Mouse (Mus musculus) left cerebral cortex, adult 11 months (tissue): ENCODE results near the gene Tspan10.

ENCODE experiments used
- DNase-seq: peaks from one replicate; pipeline ENCODE4 v3.0.0; 2022; ENCODE audit warnings: low spot score

Tspan10 gene

GRCm38 (mm10) chr11:120455413-120455812 lies 13.0 kb downstream of the Tspan10 start:
- no peak for DNase-seq

- DNase-seq, result no peak
Measured at GRCm38 (mm10) chr11:120457370-120457769, 14.9 kb downstream of the Tspan10 start.

DNA sequence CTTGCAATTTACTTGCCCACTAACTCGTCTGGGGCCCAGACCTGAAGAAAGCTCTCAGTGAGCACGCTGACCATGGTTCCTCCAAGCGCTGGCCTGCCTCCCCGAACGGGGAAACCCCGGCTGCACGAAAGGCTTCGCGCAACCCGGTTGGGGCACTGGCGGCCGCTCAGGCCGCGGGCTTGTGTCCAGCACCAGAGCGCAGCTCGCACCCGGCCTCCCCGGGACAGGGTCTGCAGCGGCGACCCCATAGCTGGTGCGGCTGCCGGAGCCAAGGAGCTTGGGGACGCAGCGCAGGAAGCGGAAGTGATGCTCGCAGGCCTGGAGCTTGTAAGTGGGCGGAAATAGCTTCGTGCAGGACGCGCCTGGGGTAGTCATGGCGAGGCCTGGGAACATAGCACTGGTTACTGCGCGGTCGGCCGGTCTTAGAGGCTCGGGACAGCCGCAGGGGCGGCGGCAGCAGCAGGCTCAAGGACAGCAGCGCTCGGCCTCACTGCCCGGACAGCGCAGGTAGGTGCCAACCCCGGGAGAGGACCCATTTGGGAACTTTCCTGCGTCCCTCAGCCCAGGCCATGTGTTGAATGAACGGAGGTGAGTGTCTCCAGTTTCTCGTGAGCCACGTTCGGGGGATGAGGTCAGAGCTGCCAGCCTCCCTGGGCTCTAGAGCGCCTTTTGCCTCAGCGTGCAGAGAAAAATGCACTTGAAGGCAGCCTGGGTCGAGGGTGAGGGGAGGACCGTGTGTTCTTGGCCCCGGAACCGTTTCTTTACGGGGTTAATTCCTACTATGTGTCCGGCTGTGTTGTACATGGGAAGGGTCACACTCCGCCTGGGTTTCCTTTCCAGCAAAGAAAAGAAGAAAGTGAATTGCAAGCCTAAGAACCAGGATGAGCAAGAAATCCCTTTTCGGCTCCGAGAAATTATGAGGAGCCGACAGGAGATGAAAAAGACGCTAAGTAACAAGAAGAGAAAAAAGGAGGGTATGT lies 15.6 kb downstream of the Tspan10 start, which contains the start of the genes Oxld1 and Ccdc137:
Gene Oxld1 (minus strand): TSS at position 297 of the 980 bp plus-strand sequence.
Gene Ccdc137 (plus strand): TSS at position 344 of the 980 bp plus-strand sequence.
- DNase-seq, result peak; percentile 56

DNA sequence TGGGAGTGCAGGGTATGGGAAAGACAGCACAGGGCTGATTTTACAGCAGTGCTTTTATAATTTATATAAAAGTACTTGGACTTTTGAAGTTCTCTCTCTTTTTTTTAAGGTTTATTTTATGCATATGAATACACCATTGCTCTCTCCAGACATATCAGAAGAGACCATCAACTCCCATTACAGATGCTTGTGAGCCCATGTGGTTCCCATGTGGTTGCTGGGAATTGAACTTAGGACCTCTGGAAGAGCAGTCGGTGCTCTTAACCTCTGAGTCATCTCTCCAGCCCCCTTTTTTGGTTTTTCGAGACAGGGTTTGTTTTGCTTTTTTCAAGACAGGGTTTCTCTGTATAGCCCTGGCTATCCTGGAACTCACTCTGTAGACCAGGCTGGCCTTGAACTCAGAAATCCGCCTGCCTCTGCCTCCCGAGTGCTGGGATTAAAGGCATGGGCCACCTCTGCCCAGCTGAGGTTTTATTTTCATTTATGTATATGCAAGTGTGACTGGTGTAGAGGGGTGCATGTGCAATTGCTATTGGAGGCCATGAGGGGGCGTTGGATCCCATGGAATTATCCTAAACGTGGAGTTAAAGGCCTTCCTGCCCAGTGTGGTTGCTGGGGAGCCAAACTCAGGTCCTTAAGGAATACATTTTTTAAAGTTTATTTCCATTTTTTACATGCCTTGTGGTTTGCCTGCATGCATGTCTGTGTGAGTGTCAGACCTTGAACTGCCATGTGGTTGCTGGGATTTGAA lies 16.6 kb downstream of the Tspan10 start:
- no peak for DNase-seq

- DNase-seq, result no peak
Measured at GRCm38 (mm10) chr11:120463536-120463935, 21.1 kb downstream of the Tspan10 start.

- DNase-seq, result no peak
Measured at GRCm38 (mm10) chr11:120464365-120464764, 21.9 kb downstream of the Tspan10 start.

- DNase-seq, result no peak
Measured at GRCm38 (mm10) chr11:120465521-120465920, 23.1 kb downstream of the Tspan10 start.

- DNase-seq, result peak; percentile 92
Measured at GRCm38 (mm10) chr11:120467051-120467735, 24.7 kb downstream of the Tspan10 start, which contains the start of gene Arl16. TSS of gene Arl16 (minus strand) at chr11:120467607.

DNA sequence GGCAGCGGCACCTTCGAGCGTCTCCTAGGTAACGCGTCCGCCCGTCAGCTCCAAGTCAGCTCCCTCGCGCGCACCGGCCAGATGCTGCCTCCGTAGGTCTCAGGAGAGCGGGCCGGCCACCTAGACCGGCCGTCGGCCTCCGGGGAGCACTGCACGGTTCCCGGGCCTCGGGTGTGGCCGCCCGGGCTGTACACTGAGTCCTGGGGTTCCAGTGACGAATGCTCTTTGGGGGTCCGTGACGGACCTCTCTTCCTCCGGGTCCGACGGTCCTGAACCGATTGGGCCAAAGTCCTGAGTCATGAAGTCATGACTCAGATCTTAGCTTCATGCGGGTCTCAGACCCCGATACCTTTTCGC lies 25.3 kb downstream of the Tspan10 start:
- no peak for DNase-seq

DNA sequence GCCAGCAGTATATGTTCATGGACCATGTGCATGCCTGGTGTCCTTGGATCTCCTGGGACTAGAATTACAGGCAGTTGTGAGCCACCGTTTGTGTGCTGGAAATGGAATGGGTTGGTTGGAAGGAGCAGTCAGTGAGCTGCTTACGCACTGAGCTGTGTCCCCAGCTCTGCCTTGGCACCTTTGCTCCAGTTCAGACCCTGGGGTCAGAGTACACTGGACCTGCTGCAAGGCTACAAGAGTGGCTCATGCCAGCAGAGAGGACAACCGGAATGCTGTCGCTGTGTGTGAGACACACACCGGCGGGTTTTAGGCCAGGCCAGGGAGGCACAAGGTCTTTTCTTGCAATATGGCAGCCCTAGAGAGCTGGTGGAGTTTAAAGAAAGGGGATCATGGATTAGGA lies 29.6 kb downstream of the Tspan10 start:
- no peak for DNase-seq

DNA sequence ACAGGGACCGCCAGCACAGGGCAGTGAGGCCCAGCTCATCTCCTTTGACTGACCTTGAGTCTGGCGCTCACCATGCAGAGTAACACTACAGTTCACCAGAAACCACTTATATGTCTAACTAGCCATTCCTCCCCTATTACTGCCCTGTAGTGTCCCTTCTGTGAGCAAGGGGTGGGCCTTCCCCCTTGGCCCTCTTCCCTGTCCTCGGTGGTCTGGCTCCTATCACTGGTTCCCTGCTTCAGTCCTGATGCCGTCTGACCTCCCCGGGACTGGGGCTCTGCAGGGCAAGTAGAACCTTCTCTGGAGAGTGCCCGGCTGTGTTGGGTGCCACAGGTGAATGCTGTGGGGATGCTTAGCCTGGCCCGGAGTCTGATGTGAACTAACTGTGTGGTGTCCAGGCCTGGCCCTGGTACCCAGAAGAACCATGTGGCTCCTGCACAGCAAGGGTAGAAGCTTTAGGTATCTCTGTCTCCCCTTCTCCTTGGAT lies 41.0 kb downstream of the Tspan10 start:
- DNase-seq, result no peak

DNA sequence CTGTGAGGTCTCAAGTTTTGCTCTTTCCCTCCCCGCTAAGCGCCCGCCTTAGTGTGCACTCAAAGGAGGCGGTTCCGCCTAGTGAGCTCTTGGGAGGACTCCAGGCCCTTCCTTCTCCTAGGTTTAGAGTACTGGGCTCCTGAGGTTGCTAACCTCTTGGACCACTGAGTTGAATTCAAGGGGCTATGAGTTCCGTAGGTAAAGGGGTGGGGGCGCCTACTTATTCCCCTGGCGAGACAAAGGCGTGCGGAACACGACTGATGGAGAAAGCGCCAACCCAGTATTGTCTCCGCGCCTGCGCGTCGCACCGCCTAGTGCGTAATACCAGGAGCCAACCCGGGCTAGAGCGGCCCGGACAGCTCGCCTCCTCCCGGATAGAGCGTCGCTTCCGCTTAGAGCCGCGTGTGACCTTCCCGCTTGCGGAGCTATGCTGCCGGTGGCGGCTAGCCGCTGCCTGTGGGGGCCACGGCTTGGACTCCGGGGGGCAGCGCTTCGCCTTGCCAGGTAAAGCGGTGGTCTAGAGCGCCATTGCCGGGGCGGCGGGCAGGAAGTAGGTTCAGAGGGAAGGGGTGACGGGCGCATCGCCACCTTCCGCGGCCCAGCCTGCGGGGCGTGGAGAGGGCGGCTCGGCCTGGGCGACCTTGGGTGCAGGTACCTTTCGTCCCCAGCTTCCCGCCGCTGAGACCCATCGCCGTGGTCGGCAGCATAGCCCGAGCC lies 42.0 kb downstream of the Tspan10 start, which contains the start of gene Mrpl12:
Gene Mrpl12 (plus strand): TSS at position 349 of the 717 bp plus-strand sequence.
- DNase-seq, result peak; percentile 73

DNA sequence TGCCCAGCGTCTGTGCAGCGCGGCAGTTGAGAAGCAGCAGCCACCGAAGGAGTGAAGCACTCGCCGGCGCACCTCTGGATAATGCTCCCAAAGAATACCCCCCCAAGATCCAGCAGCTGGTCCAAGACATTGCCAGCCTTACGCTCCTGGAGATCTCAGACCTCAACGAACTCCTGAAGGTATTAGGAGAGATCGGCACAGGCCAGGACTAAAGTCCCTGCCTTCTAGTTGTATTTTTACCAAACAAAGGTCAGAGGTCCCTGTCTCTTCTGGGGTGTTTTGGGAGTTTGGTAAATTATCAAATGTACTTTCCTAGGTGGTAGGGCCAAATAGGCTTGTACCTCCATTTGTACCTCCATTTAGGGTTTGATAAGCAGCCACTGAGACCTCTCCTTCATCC lies 42.8 kb downstream of the Tspan10 start:
- no peak for DNase-seq

DNA sequence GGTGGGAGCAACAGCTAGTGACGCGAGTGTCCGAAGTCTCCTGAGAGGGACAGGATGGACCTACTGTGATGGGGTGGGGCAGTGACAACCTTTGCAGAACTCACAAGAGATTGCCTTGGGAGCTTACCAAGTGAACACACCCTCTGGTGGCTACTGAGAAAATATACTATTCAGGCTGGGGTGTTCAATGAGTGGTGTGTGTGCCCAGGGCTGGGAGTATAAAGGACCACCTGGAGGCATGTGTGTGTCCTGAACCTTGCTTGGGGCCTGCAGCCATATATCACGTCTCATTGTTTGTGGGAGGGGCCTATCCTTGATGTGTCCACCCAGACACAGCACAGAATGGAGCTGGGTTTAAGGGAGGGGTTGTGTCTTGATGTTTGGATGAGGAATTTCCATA lies 46.1 kb downstream of the Tspan10 start:
- no peak for DNase-seq

DNA sequence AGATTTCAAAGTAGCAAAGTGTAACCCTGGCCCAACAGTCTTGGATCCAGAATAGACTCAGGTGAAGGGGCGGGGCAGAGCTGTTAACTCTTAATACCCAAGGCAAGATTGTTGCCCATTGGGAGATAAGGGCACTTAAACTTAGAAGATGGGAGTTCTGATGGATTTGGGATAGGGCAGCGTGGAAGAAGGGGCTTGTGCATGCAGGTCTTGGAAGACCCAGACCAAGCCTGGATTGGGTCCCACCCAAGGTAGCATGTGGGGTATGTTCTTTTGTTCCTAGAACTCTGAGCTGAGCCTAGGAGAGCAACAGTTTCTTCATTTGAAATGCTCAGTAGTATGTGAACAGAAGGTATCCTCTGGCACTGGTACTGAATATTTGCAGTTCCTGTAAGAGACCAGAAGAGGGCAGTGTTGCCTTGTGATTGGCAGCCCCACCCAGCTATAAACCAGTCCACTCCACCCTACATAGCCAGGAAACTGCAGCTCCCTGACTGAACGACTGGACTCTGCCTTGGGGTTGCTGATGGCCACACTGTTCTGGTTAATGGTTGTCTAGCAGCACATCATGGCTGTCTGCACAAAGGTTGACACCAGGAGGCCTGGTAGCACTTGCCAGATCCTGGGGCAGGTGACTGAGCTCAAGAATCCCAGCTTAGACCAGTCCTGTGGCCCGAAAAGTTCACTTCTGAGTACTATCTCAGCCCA lies 46.8 kb downstream of the Tspan10 start:
- DNase-seq, result peak; percentile 67

GRCm38 (mm10) chr11:120490291-120491046 lies 48.0 kb downstream of the Tspan10 start:
- DNase-seq, result no peak

DNA sequence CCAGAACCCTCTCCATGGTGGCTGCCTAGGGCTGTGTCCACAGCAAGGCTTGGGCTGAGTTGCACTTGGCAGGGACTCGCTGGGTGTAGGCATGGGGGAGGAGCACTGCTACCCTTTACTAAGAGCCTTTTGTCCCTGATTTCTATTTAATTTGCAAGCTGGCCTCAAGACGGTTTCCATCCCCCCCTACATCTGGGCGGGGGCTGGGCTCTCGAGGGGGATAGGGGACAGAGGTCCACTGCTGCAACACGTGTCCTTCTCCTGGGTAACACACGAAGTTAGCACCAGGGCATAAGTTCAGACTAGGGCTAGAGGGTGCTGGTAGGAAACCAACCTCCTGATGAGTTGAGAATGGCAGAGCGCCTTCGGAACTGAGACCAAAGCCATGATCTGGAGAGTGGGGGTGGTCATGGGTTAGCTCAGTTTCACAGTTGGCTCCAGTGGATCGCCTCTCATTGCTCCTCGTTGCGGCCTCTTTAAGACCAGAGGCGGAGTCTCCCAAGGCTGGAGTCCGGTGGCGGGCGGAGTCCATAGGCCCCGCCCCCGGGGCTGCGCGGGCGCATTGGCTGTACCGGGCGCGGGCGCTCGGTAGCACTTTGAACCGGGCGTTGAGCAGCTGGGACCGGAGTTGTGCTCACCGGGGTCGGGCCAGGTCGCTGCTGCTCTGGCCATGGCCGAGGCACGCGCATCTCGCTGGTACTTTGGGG lies 49.0 kb downstream of the Tspan10 start, which contains the start of gene Slc25a10:
Gene Slc25a10 (plus strand): TSS at position 524 of the 707 bp plus-strand sequence.
- DNase-seq, result peak; percentile 82

GRCm38 (mm10) chr11:120492024-120492877 lies 49.8 kb downstream of the Tspan10 start:
- no peak for DNase-seq
